Mouse (Mus musculus): ENCODE results near the gene Oasl2. TPM values are rescaled to one million over a fixed set of nuclear protein-coding genes. Genes with fewer than 3 reads are reported as not detected.
"Not testable (repeated sequence)": the region's sequence is repeated elsewhere in the genome, so short reads cannot be mapped to it uniquely, and the experiment has no call there.

Gene Oasl2
- total and polyA plus RNA-seq, 3 experiments = 0.31 TPM; not detected in 2

GRCm38 (mm10) chr5:114935838-114936237 lies 39.1 kb downstream of the Oasl2 start:
- Histone ChIP-seq H3K4me1 (ENCODE audit: control insufficient read depth in 1 of 2, insufficient read depth in 2 of 2) (peaks cover 7 to 18% of the 10 kb centered on the region in 2 experiments; a peak in 3 of 4 replicates), H3K36me3 (replicated peaks in 1 of 2; ENCODE audit: control insufficient read depth in 1 of 2, insufficient read depth in 1 of 2, low read length in 1 of 2) (no peaks in the 10 kb centered on the region), H3K27ac (ENCODE audit: insufficient read depth, low read depth) (no peak overlapping the region), H3K4me3 (replicated peaks in 1 of 3; ENCODE audit: low read depth in 2 of 3, low read length in 2 of 3, poor library complexity in 1 of 3) (no peak overlapping the region), H3K9ac (ENCODE audit: insufficient read depth, low read depth) (no peak overlapping the region), H3K79me2 (replicated peaks; ENCODE audit: control insufficient read depth, extremely low read depth, insufficient read depth, poor library complexity, severe bottlenecking) (no peaks in the 10 kb centered on the region), H3K4me2 (ENCODE audit: insufficient read depth, low read depth, poor library complexity, severe bottlenecking) (no peak overlapping the region), H3K27me3 (replicated peaks) (peaks cover 3% of the 10 kb centered on the region), H3K9me3 (replicated peaks; ENCODE audit: low read length) (no peaks in the 10 kb centered on the region)
- DNase-seq (ENCODE audit: extremely low read depth) = peak; percentile 70
- in situ Hi-C loops (cut with MboI; ENCODE audit: low pct_ligation_motif_present, low pct_unique_long_range_greater_than_20kb, low sequenced_read_pairs) = no loop called here
- TF ChIP-seq SMC3 (IDR thresholded peaks at IDR 0.05; ENCODE audit: low read depth, low read length) = no peak
- dilution Hi-C loops (cut with MboI; ENCODE audit: extremely low pct_ligation_motif_present, extremely low pct_unique_long_range_greater_than_20kb, low sequenced_read_pairs) = no loop called here

DNA sequence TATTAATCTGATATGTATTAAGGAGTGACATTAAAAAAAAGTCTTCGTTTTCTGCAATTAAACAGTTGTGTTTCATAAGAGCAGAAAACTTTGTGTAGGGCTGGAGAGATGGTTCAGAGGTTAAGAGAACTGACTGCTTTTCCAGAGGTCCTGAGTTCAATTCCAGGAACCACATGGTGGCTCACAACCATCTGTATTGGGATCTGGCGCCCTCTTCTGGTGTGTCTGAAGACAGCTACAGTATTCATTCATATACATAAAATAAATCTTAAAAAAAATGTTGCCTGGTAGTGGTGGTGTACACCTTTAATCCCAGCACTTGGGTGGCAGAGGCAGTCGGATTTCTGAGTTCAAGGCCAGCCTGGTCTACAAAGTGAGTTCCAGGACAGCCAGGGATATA lies 44.4 kb downstream of the Oasl2 start:
- dilution Hi-C loops (cut with MboI; ENCODE audit: extremely low pct_ligation_motif_present, extremely low pct_unique_long_range_greater_than_20kb, low sequenced_read_pairs); H3K9me3 ChIP-seq (replicated peaks; ENCODE audit: low read length); H3K27me3 ChIP-seq (replicated peaks); H3K4me3 ChIP-seq (replicated peaks in 1 of 3; ENCODE audit: low read depth in 2 of 3, low read length in 2 of 3, poor library complexity in 1 of 3); H3K27ac ChIP-seq (ENCODE audit: insufficient read depth, low read depth); in situ Hi-C loops (cut with MboI; ENCODE audit: low pct_ligation_motif_present, low pct_unique_long_range_greater_than_20kb, low sequenced_read_pairs); H3K9ac ChIP-seq (ENCODE audit: insufficient read depth, low read depth); H3K79me2 ChIP-seq (replicated peaks; ENCODE audit: control insufficient read depth, extremely low read depth, insufficient read depth, poor library complexity, severe bottlenecking); DNase-seq (ENCODE audit: extremely low read depth): not testable (repeated sequence)
- Histone ChIP-seq H3K4me1 (ENCODE audit: control insufficient read depth in 1 of 2, insufficient read depth in 2 of 2) (peaks cover 10 to 32% of the 10 kb centered on the region in 2 experiments; a peak in 3 of 4 replicates), H3K36me3 (replicated peaks in 1 of 2; ENCODE audit: control insufficient read depth in 1 of 2, insufficient read depth in 1 of 2, low read length in 1 of 2) (peaks cover 7 to 17% of the 10 kb centered on the region in 2 experiments), H3K4me2 (ENCODE audit: insufficient read depth, low read depth, poor library complexity, severe bottlenecking) (peak overlapping the region; percentile 40)
- TF ChIP-seq RAD21 (IDR thresholded peaks at IDR 0.05; ENCODE audit: low read depth, low read length) = peak; percentile 10
- TF ChIP-seq CTCF (conservative IDR thresholded peaks at IDR 0.05 in 1 of 2, IDR thresholded peaks at IDR 0.05 in 1 of 2; ENCODE audit: low read depth in 2 of 2, low read length in 2 of 2) = peak in 1 of 2 experiments; percentile 50; a peak in 2 of 4 replicates
- peak; percentile 59 for TF ChIP-seq ZNF384 (IDR thresholded peaks at IDR 0.05; ENCODE audit: low read depth, low read length)

DNA sequence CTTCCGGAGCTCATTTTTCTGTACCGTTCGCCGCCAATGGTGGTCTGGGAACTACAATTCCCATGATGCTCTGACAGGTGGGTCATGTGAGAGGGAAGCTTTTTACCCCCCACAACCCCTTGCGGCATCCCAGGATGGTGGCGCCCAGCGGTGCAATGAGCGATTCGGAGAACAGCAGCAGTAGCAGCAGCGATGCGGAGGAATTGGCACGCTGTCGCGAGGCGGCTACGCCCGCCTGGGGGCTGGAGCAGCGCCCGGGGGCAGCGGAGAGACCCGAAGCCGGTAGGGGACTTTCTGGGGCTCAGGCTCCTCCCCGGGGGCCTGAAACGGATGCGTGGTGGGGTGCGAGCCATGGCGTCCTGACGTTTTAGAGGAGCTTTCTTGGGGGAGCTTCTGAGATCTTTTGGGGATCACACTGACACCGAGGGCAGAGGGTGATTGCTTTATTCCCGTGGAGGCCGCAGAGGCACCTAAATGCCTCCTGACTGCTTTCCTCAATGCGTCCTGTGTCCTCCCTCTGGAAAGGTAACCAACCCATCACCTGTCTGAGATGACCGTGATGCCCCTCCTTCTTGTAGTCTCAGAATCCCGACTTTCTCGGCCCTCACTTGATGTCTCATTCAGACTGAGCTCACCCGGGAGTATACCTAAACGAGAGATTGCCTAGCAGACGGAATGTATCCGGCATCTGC lies 45.5 kb downstream of the Oasl2 start, which contains the start of gene 2210016L21Rik:
Gene 2210016L21Rik (plus strand): TSS at position 85 of the 692 bp plus-strand sequence.
- peaks cover 9 to 29% of the 10 kb centered on the region in 2 experiments; a peak in 3 of 4 replicates for H3K4me1 ChIP-seq (ENCODE audit: control insufficient read depth in 1 of 2, insufficient read depth in 2 of 2)
- H3K9me3 ChIP-seq (replicated peaks; ENCODE audit: low read length) = no peaks in the 10 kb centered on the region
- peaks cover 2% of the 10 kb centered on the region for H3K27me3 ChIP-seq (replicated peaks)
- peaks cover 18 to 28% of the 10 kb centered on the region in 2 experiments for H3K36me3 ChIP-seq (replicated peaks in 1 of 2; ENCODE audit: control insufficient read depth in 1 of 2, insufficient read depth in 1 of 2, low read length in 1 of 2)
- H3K9ac ChIP-seq (ENCODE audit: insufficient read depth, low read depth) = peak within 1 kb of the TSS; percentile 57
- H3K27ac ChIP-seq (ENCODE audit: insufficient read depth, low read depth) = no peak within 1 kb of the TSS
- H3K79me2 ChIP-seq (replicated peaks; ENCODE audit: control insufficient read depth, extremely low read depth, insufficient read depth, poor library complexity, severe bottlenecking) = peaks cover 7% of the 10 kb centered on the region
- DNase-seq (ENCODE audit: extremely low read depth) = peak; percentile 93
- in situ Hi-C loops (cut with MboI; ENCODE audit: low pct_ligation_motif_present, low pct_unique_long_range_greater_than_20kb, low sequenced_read_pairs) = no loop called here
- dilution Hi-C loops (cut with MboI; ENCODE audit: extremely low pct_ligation_motif_present, extremely low pct_unique_long_range_greater_than_20kb, low sequenced_read_pairs) = no loop called here
- H3K4me2 ChIP-seq (ENCODE audit: insufficient read depth, low read depth, poor library complexity, severe bottlenecking) = peak within 1 kb of the TSS; percentile 63
- peak within 1 kb of the TSS; percentile 79 to 100 (median 94) for H3K4me3 ChIP-seq (replicated peaks in 1 of 3; ENCODE audit: low read depth in 2 of 3, low read length in 2 of 3, poor library complexity in 1 of 3)
- TF ChIP-seq SIN3A (IDR thresholded peaks at IDR 0.05; ENCODE audit: low read length) = peak; percentile 94
- no peak for TF ChIP-seq PAX5 (IDR thresholded peaks at IDR 0.05; ENCODE audit: low read length)
- no peak for TF ChIP-seq CTCF (conservative IDR thresholded peaks at IDR 0.05 in 1 of 2, IDR thresholded peaks at IDR 0.05 in 1 of 2; ENCODE audit: low read depth in 2 of 2, low read length in 2 of 2)
- peak; percentile 91 for TF ChIP-seq TCF12 (IDR thresholded peaks at IDR 0.05; ENCODE audit: low read depth, low read length)
- no peak for TF ChIP-seq RAD21 (IDR thresholded peaks at IDR 0.05; ENCODE audit: low read depth, low read length)
- no peak for TF ChIP-seq CHD2 (IDR thresholded peaks at IDR 0.05; ENCODE audit: low read length)
- TF ChIP-seq ELF1 (IDR thresholded peaks at IDR 0.05; ENCODE audit: low read depth, low read length) = peak; percentile 78
- TF ChIP-seq ZNF384 (IDR thresholded peaks at IDR 0.05; ENCODE audit: low read depth, low read length) = no peak
- TF ChIP-seq POLR2AphosphoS2 (IDR thresholded peaks at IDR 0.05; ENCODE audit: low read depth, low read length) = peak; percentile 60; the same call in 1 of the 2 replicates
- peak; percentile 65 for TF ChIP-seq MAX (IDR thresholded peaks at IDR 0.05; ENCODE audit: low read length)
- TF ChIP-seq MAFK (IDR thresholded peaks at IDR 0.05; ENCODE audit: insufficient replicate concordance, low read length) = no peak
- TF ChIP-seq KAT2A (IDR thresholded peaks at IDR 0.05; ENCODE audit: insufficient replicate concordance, low read length) = peak; percentile 97
- no peak for TF ChIP-seq ETS1 (conservative IDR thresholded peaks at IDR 0.05; ENCODE audit: low read depth, low read length)
- TF ChIP-seq BHLHE40 (IDR thresholded peaks at IDR 0.05; ENCODE audit: low read depth, low read length) = peak; percentile 72
- peak; percentile 80; the same call in 1 of the 2 replicates for TF ChIP-seq GABPA (IDR thresholded peaks at IDR 0.05; ENCODE audit: insufficient replicate concordance, low read depth, low read length)
- TF ChIP-seq IRF4 (IDR thresholded peaks at IDR 0.05; ENCODE audit: low read depth, low read length) = peak; percentile 57
- TF ChIP-seq JUN (IDR thresholded peaks at IDR 0.05; ENCODE audit: insufficient read depth, low read depth, low read length) = no peak
- TF ChIP-seq E2F4 (IDR thresholded peaks at IDR 0.05; ENCODE audit: insufficient replicate concordance, low read depth, low read length) = 0 out of 2 replicates have a peak, but pooled peaks have one; percentile 20
- no peak; the same call in none of the 2 replicates for TF ChIP-seq MAZ (IDR thresholded peaks at IDR 0.05; ENCODE audit: low read depth, low read length)
- TF ChIP-seq CHD1 (IDR thresholded peaks at IDR 0.05; ENCODE audit: low read depth, low read length) = no peak
- no peak for TF ChIP-seq EP300 (IDR thresholded peaks at IDR 0.05; ENCODE audit: low read length)
- TF ChIP-seq RCOR1 (conservative IDR thresholded peaks at IDR 0.05; ENCODE audit: low read depth, low read length) = 0 out of 2 replicates have a peak, but pooled peaks have one; percentile 46
